Mouse (Mus musculus) gastrocnemius, postnatal 4 days (tissue): ENCODE results near the gene Dcun1d3. TPM values are rescaled to one million over a fixed set of nuclear protein-coding genes. Genes with fewer than 3 reads are reported as not detected.

Experiments
- DNase-seq, 2 experiments: peaks; one replicate each; pipeline ENCODE4 v3.0.0; 2021 to 2022; ENCODE audit warnings: low spot score in 2 of 2, mixed read lengths in 2 of 2
- total RNA-seq, 2 experiments: library from RNA; stranded (reverse); gene quantifications; 2 replicates each; pipeline ENCODE4 v1.2.3; 2021

Dcun1d3 gene
- total RNA-seq, 2 experiments from 2014 or later: 17.6 to 19.8 TPM

- DNase-seq: no peak
These were observed 20.2 kb downstream of the Dcun1d3 start for GRCm38 (mm10) chr7:119875776-119876440.

- DNase-seq: no peak
These were observed 23.0 kb downstream of the Dcun1d3 start for GRCm38 (mm10) chr7:119873050-119873449.

- DNase-seq: no peak
These were observed 23.9 kb downstream of the Dcun1d3 start for GRCm38 (mm10) chr7:119872204-119872603.

GRCm38 (mm10) chr7:119866136-119866535 lies 30.0 kb downstream of the Dcun1d3 start:
- DNase-seq: no peak

- DNase-seq: no peak
These were observed 31.6 kb downstream of the Dcun1d3 start for GRCm38 (mm10) chr7:119864500-119864899.

- DNase-seq: no peak
These were observed 33.9 kb downstream of the Dcun1d3 start for GRCm38 (mm10) chr7:119862167-119862566.

GRCm38 (mm10) chr7:119861335-119862091 lies 34.6 kb downstream of the Dcun1d3 start:
- DNase-seq: peak in 1 of 2 experiments; percentile 27

GRCm38 (mm10) chr7:119860971-119861334 lies 35.1 kb downstream of the Dcun1d3 start:
- no peak for DNase-seq

GRCm38 (mm10) chr7:119860554-119860953 lies 35.5 kb downstream of the Dcun1d3 start:
- no peak for DNase-seq

GRCm38 (mm10) chr7:119860116-119860515 lies 36.0 kb downstream of the Dcun1d3 start:
- DNase-seq: no peak

GRCm38 (mm10) chr7:119859476-119859875 lies 36.6 kb downstream of the Dcun1d3 start:
- no peak for DNase-seq

GRCm38 (mm10) chr7:119855031-119855430 lies 41.1 kb downstream of the Dcun1d3 start:
- no peak for DNase-seq

GRCm38 (mm10) chr7:119854362-119854761 lies 41.7 kb downstream of the Dcun1d3 start:
- no peak for DNase-seq

GRCm38 (mm10) chr7:119853186-119853585 lies 42.9 kb downstream of the Dcun1d3 start:
- no peak for DNase-seq

- no peak for DNase-seq
These were observed 43.6 kb downstream of the Dcun1d3 start for GRCm38 (mm10) chr7:119852494-119852893.

GRCm38 (mm10) chr7:119850737-119851136 lies 45.4 kb downstream of the Dcun1d3 start:
- DNase-seq: no peak

GRCm38 (mm10) chr7:119849096-119849495 lies 47.0 kb downstream of the Dcun1d3 start:
- DNase-seq: peak in 1 of 2 experiments; percentile 57

- no peak for DNase-seq
These were observed 48.7 kb downstream of the Dcun1d3 start for GRCm38 (mm10) chr7:119847396-119847795.

GRCm38 (mm10) chr7:119845541-119845940 lies 50.6 kb downstream of the Dcun1d3 start:
- DNase-seq: no peak

- no peak for DNase-seq
These were observed 54.2 kb downstream of the Dcun1d3 start for GRCm38 (mm10) chr7:119841820-119842449.

GRCm38 (mm10) chr7:119835996-119836777 lies 59.9 kb downstream of the Dcun1d3 start:
- DNase-seq: no peak
